Mouse (Mus musculus): ENCODE measurements around the gene Itga11.

Gene Itga11

DNA sequence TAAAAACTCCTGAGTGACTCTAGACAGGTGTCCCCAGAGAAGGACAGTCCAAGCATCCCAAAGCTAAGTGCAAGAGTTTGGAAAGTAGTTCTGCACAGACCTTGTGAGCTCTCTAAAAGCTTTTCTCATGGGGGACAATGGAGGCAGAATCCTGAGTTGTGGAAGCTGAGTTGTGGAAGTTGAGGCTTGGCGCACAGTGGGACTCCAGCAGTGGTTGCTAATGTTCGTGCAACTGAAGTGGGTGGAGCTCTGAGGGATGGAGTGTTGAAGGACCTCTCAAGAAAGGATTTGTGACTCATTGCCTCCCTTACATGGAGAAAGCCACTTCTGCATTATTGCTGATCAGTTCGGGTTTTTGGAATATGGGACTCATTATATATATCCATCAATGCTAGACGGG lies 1.8 kb downstream of the Itga11 start:
- no peak for DNase-seq (ENCODE audit: low read depth, low spot score)

DNA sequence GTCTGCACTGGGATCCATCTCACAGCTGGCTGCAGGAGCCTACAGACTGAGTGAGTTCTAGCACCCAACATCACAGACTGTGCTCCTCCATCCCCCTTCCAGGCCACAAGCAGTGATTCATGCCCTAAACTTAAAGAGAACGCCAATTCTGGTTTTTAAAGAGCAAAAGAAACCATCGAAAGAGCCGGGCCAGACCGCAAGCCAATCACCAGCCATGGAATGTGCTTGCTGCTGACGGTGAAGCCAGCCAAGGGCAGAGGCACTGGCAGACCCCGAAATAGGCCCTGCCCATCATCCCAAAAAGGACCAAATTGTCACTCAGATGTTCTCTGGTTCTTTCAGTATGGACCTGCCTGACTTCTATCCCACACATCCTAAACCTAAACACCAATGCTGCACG lies 6.7 kb downstream of the Itga11 start:
- no peak for DNase-seq (ENCODE audit: low read depth, low spot score)

DNA sequence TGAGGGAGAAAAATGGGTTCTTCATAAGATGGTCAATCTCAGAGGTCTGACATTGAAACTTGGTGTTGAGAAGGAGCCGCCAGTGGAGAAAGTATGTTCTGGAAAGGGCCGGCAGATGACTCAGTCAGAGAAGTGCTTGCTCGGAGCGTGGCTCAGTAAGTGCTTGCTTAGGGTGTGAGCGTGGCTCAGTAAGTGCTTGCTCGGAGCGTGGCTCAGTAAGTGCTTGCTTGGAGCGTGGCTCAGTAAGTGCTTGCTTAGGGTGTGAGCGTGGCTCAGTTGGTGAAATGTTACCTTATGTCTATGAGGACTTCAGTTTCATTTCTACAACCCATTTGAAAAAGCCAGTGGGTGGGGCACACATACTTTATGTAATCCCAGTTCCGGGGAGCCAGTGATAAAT lies 12.1 kb downstream of the Itga11 start:
- no peak for DNase-seq (ENCODE audit: low read depth, low spot score)

DNA sequence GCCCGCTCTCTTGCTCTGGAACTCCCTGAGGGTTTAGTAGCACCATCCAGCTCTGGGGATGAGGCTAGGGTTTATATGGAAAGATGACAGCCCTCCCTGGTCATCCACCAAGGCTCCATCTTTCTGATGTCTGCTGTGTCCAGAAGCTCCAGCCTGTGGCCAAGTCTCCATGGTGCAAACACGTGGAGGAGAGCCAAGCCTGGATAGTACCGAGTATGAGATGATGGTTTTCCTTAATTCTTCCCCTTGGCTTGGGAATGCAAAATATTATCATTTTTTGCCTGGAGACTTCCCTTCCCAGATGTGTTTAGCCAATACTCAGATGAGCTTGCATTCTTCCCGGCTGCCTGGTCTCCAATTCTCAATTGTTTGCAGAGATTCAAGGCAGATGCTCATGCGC lies 16.4 kb downstream of the Itga11 start:
- DNase-seq (ENCODE audit: low read depth, low spot score) = peak; percentile 79

DNA sequence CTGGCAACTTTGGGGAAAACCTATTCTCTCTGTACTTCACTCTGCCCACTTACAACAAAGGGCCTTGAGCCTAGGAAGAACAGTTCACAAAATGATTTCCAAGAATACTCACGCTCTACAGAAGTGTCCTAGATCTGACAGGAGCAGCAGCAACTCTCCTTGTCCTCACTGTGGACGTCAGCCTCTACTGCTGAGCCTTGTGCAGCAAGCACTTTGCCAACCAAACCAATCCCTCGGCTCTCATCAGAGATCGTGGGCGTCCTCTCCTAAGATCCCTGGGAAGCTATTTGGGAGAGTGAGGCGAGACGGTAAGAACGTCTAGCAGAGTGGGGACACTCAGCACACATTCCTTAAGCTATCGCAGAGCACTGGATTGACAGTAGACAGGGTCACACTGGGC lies 17.6 kb downstream of the Itga11 start:
- DNase-seq (ENCODE audit: low read depth, low spot score) = no peak

DNA sequence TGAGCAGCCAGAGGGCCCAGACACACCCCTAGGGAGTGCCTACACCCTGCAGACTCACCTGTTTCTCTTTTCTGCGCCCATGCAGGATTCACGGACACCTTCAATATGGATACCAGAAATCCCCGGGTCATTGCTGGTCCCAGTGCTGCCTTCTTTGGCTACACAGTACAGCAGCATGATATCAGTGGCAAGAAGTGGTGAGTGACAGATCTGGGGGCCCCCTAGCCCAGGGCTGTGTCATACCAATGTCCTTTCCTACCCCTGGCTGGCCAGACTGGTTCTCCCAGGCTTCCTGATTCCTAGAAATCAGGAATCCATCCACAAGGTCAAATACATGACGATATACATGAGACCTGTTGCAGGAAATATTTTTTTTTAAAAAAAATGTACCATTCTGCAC lies 19.2 kb downstream of the Itga11 start:
- no peak for DNase-seq (ENCODE audit: low read depth, low spot score)

DNA sequence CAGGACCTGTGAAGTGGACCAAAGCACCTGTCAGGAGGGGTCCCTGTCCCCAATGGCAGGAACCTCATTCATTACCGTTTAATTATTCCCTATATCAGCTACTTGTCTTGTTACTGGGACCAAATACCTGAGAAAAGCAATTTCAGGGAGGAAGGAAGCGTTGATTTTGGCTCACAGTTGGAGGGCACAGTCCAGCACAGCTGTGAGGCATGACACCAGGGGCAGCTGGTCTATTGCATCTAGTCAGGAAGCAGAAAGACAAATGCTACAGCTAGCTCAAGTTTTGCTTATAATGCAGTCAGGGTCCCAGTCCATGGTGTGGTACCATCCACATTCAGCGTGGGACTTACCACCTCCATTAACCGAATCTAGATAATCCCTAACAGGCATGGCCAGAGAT lies 29.6 kb downstream of the Itga11 start:
- no peak for DNase-seq (ENCODE audit: low read depth, low spot score)

DNA sequence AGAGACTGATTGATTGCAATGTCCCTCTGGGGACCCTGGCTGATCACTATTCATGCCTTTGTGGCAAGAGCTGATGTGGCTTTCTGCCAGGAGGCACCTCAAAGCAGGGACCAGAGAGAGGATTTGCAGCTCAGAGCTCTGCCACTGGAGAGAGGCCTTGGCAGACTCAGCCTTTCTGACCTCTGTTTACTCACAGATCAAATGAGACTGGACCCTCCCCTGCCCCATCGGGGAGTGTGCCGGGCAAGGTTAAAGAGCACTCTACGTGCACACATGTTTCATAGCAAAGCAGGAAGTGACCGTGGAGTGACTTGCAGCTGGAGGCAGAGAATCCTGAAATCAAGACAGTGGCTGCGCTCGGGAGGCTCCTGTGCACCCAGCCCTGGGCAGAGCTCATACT lies 30.2 kb downstream of the Itga11 start:
- no peak for DNase-seq (ENCODE audit: low read depth, low spot score)

DNA sequence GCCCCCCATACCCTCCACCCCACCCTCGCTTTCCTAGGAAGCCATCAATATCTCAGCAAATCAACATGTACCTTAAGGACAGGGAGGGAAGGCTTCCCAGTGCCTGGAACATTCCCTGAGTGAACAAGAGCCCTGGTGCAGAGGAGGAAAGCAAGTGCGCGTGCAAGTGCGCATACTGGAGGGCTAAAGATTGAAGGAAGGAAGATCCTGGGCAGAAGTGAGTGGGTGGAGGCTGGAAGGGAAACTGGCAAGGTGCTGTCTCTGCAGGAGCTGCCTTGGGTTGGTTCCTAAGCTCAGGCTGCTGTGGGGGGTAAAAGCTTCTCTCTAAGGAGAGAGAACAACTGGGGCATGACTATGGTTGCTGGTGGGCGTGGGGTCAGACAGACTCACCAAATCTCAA lies 32.4 kb downstream of the Itga11 start:
- DNase-seq (ENCODE audit: low read depth, low spot score) = no peak

DNA sequence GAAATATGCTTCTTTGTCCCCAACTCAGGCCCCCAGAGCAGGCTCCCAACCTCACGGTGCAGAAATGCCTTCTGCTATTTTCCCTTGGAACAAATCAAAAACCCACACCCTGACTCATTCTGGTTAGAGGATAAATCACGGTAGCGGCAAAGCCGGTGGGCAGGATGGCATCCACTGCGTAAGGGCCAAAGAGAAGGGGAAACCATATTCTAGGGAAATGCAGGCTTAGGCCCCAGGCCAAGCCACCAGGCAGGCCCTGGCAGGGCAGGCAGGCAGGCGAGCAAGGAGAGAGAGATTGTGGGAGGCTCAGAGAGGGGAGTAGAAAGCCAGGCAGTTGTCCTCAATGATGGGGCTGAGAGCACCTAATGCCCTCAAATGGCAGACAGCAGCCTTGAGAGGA lies 34.7 kb downstream of the Itga11 start:
- DNase-seq (ENCODE audit: low read depth, low spot score) = no peak

DNA sequence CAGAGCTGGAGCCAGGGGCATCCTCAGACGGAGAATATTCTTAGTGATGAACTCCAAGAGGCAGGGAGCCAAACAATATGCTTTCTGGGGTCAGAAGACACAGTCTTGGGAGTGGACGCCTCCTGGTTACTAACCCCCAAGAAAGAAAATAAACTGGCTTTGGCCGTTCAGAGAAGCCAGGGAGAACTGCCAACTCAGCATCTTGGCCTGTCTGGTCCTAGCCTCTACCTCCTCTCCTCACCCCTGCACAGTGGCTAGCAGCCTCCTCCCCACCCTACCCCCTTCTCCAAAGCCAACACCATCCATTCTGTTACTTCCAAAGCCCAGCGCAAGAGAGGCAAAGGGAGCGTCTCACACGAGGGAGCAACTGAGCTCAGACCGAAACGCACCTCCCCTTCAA lies 35.4 kb downstream of the Itga11 start:
- DNase-seq (ENCODE audit: low read depth, low spot score) = no peak

DNA sequence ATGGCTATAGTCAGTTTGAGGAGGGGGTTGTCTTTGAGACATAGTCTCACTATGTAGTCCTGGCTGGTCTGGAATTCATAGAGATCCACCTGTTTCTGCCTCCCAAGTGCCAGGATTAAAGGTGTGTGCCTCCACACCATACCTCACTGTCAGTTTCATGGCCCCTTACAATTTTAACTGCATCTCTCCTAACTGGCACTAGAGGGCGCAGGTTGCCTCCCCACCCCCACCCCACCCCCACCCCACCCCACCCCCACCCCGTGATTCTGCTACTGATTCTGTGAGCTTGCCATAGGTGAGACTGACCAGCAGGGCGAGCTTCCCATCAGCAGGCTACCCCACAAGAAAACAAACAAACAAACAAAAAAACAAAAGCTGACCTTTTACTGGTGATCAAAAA lies 36.7 kb downstream of the Itga11 start:
- DNase-seq (ENCODE audit: low read depth, low spot score) = no peak

DNA sequence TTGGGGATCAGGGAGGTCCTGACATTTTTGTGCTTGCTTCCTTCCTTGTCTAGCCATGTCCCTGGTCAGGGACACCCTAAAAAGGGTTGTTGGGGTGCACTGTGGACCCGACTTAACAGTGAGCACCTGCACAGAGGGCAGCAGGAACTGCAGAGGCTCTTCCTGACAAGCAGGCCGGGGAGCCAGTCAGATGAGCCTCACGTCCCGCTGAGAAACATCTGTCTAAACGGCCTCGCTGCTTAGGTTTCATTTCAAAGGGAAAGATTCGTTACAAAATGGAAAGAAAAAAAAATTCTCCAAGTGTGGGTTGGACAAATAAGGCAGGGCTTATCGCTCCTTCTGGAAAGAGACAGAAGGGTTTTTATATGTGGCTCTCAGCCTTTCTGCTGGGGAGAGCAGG lies 40.4 kb downstream of the Itga11 start:
- DNase-seq (ENCODE audit: low read depth, low spot score) = no peak

DNA sequence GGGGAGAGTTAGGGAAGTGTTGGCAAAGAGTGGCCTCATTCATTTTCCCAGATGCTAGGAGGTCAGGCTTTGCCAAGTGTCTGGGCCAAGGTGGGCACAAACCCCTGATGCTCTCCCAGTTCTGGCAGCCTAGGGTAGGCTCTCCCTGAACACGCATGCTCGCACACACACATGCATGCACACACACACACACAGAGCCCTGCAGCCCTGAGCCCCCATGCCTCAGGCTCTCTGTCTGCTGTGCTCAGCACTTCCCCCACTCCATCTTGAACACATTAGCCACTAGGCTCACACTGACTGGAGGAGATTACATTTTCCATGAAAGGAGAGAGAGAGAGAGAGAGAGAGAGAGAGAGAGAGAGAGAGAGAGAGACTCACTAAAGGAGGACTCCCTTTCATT lies 44.2 kb downstream of the Itga11 start:
- DNase-seq (ENCODE audit: low read depth, low spot score) = no peak

DNA sequence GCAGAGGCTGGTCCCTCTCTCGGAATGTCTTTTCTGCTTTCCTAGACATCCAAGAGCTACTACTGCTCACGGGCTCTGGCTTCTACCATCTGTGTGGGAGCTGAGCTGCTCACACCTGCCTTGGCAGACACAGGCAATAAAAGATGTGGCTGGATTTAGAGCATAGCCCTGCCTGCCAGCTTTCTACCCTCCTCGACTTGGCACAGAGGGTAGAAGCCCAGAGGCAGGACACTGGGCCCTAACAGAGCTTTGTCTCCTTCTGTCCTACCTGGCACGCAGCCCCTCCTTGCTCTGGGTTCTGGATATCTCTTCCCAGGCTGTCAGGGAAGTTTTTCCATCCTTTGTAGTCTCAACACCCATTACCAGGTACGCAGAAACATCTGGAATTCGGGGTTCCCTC lies 45.1 kb downstream of the Itga11 start:
- DNase-seq (ENCODE audit: low read depth, low spot score) = no peak

DNA sequence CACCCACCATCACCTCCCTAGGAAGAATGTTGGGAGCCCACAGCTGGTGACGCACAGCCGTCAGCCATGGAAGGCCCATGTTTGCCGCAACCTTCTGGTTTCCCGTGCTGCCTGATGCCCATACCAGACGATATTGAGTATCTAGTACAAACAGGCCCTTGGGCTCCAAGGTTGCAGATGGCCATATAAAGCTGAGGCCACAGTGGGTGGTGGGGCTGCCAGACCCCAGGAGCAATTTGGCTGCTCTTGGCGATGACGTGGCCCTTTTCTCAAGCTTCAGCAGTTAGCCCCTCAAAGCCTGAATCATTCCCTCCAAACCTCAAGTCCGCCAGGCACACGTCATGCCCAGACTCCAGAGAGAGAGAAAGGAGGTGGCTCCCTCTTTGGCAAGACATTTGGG lies 46.5 kb downstream of the Itga11 start:
- DNase-seq (ENCODE audit: low read depth, low spot score) = no peak

DNA sequence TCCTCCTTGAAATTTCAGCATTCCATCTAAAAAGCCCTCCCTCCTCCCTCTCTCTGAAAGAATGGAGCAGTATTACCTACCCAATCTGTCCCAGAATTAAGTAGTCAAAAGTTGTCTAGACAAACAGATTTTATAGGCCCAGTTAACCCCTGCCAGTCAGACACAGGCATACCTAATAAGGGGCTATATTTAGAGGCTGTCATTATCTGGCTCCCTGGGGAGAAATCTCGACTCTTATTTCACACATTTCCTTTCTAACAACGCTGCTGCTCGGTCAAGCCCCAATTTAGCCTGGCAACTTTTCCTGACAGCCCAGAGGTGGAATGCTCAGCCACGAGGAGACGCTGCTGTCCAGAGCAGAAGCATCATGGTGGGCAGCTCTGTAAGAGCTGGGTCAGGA lies 47.6 kb downstream of the Itga11 start:
- no peak for DNase-seq (ENCODE audit: low read depth, low spot score)

DNA sequence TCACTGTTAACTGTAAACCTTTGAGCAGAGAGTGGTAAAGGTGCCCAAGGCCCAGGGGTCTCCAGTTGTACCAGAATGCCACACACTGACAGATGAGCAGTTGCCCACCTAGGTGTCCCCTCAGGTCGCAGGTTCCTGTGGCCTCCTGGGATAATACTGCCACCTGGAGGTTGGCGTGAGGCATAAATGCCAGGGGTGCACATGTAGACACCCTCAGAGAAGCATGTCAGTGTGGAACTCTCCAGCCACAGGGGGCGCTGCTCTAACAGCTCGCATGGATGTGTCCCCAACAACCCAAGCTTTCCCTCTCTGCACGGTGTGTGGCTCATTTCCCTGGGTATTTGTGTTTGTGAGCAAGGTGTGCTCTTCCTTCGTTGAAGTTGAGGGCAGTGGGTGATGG lies 48.8 kb downstream of the Itga11 start:
- DNase-seq (ENCODE audit: low read depth, low spot score) = no peak

DNA sequence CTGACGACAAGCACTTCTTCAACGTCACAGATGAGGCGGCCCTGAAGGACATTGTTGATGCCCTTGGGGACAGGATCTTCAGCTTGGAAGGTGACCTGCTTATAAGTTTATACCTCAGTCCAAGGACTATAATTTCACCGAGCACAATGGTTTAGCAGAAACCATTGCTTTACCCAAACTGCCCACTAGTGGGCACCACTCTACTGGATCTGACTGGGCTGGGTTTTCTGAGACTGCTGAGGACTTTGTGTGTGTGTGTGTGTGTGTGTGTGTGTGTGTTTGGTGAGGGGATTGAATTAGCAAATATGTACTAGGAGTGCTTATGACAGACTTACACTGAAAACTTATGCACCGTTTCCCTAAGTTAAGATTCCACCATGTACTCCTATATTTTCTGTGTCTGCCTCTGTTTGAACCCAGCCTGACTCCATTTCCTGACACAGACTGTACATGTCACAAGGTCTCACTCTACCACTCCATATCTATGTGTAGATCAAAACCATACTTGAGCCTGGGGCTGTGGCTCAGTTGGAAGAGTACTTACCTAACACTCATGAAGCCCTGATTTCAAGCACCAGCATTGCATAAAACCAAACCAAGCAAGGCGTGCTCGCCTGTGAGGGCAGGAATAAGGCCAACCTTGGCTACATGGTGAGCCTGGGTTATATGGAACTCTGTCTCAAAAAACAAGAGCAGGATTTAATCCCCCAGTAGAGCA lies 67.1 kb downstream of the Itga11 start:
- no peak for DNase-seq (ENCODE audit: low read depth, low spot score)

DNA sequence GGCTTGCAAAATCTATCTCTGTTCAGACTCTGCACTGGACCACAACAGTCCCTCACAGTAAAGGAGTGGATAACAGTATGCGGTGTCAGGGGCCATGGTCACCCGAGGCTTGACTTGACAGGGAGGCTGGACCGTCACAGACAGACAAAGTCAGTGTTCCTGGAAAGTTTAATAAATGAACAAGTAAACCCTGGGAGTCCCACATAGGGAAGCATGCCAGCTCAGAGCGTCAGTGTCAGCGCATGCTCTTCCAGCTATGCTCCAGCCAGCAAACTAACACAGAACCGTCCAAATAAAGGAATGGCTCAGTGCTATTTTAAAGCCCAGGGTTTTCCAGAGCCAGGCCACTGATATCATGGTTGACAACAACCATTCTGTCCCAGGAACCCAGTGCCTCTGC lies 69.0 kb downstream of the Itga11 start:
- DNase-seq (ENCODE audit: low read depth, low spot score) = no peak

DNA sequence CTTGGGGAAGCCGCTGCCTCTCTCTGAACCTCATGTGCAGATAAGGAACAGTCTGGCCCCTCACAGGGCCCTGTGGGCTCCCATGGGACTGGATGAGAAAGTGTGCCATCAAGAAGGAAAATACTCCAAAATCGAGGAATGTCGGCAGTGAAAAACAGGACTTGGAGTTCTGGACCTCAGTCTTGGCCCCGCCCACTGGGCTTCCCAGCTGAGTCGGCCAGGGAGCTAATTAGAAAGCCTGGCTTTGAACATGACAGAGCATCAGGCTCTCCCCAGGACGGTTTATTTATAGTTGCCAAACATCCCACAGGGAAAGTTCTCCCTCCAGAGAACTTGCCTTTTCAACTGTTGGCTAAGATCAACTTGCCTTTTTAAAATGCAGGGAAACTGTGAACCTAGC lies 72.0 kb downstream of the Itga11 start:
- peak; percentile 50 for DNase-seq (ENCODE audit: low read depth, low spot score)

DNA sequence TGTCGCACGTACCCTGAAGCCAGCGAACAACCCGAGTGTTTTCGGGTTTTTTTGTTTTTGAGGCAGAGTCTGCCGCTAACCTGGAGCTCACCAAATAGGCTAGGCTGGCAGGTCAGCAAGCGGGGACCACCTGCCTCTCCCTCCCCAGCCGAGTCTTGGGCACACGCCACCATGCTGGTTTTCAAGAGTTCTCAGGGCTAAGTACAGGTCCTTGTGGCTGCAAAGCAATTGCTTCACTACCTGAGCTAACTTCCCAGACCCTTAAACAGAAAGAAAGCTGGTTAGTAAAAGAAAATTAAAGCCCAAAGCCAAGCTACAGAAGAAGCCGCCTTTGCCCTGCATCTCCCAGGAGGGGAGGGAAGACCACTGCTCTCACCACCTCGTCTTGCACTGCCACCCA lies 72.8 kb downstream of the Itga11 start:
- DNase-seq (ENCODE audit: low read depth, low spot score) = no peak

DNA sequence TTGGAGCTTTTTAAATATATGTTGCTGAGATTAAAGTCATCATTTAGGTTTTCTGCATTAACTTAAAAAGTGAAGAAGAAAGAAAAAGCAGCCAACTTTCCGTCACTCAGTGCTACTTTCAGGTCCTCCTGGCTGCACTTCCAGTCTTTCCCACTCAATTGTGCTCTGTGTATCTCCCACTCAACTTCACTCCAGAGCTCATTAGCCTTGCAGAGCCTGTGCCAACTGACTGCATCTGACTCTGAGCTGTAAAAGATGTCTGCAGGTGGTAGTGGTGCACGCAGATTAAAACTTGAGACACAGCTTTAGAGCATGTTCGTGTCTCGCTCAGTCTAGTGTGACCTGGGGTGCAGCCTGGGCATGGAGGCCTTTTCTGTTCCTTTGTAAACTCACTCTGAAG lies 80.7 kb downstream of the Itga11 start:
- DNase-seq (ENCODE audit: low read depth, low spot score) = no peak

DNA sequence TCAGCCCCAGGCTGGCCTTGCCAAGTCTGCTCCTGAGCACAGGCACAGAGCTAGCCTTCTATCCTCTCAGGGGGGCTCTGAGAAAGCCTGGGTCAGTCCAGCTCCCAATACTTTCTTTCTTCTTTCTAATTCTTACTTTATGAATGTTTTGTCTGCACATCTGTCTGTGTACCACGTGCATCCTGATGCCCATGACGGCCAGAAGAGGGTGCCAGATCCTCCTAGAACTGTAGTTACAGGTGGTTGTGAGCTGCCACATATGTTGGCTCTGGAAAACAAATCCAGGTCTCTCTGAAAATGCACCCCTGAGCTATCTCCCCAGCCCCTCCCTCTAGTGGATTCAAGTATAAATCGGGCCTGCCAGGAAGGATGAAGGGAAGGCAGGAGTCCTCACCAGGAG lies 82.0 kb downstream of the Itga11 start:
- no peak for DNase-seq (ENCODE audit: low read depth, low spot score)

All from skeletal muscle tissue, adult 2 months (tissue).